Mouse (Mus musculus): Measurements from ENCODE around the gene Cd46. TPM values are rescaled to one million over a fixed set of nuclear protein-coding genes. Genes with fewer than 3 reads are reported as not detected.

The Cd46 gene
- total and polyA plus RNA-seq, 3 experiments, result 0.50 to 1.3 TPM; not detected in 1

DNA sequence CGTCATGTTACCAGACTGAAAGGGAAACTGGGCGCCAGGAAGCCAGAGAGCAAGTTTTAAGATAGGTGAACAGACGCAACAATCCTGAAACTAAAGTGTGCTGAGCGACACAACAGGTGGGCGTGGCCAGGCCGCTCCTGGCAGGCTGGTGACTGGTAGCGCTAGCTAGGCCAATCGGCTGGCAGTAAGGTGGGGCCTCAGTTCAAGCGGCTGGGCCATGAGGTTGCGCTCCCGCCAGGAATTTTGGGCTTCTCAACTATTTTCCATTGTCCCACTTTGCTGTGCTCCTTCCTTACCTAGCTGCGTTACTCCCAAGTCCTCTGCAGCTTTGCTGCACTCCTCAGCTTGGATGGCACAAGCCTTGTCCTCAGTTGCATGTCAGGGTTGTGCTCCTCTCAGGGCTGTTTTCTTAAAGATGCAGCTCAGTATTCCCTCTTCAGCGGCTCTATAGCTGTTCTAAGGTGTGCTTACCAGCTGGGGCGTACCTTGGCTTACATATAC, at the start of gene Cd46 (continued):
- TF ChIP-seq CHD1 (IDR thresholded peaks at IDR 0.05; ENCODE audit: low read depth, low read length), result 0 out of 2 replicates have a peak, but pooled peaks have one; percentile 3
- no peak for TF ChIP-seq TAL1 (IDR thresholded peaks at IDR 0.05; ENCODE audit: low read length)
- no peak for TF ChIP-seq SMC3 (IDR thresholded peaks at IDR 0.05; ENCODE audit: low read depth, low read length)

DNA sequence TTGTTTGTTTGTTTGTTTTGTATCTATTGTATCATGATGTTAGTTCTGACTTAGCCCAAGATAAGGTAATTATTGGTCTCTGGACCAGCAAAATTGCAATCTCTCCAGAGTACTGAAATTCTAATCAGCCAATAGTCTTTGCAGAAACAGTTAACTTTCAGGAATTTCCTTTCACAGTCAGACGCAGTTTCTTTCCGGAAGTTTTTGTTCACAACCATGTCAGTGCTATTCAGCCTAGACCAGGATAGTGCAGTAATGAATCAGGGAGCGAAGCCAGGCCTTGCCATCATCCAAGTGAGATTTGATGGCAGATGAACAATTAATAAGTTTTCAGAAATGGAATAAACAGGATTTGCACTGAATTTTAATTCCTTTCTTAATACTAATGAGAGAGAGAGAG, 40.0 kb upstream of the Cd46 start:
- DNase-seq (ENCODE audit: low read depth, low spot score), result peak; percentile 64
- Histone ChIP-seq H3K27ac (ENCODE audit: control insufficient read depth, low read depth, low read length) (peak overlapping the region; percentile 98), H3K27me3 (ENCODE audit: control insufficient read depth in 1 of 2, insufficient read depth in 2 of 2, low read length in 2 of 2) (no peaks in the 10 kb centered on the region), H3K9ac (ENCODE audit: control insufficient read depth, low read depth, low read length, poor library complexity, severe bottlenecking) (peak overlapping the region; percentile 91), H3K79me2 (ENCODE audit: control insufficient read depth, insufficient read depth, low read length, poor library complexity) (peaks cover 13% of the 10 kb centered on the region), H3K9me3 (replicated peaks; ENCODE audit: insufficient read depth, low read length) (no peaks in the 10 kb centered on the region), H3K36me3 (ENCODE audit: control insufficient read depth in 1 of 2, insufficient read depth in 2 of 2, low read length in 2 of 2) (peaks cover 22 to 26% of the 10 kb centered on the region in 2 experiments), H3K4me3 (ENCODE audit: control insufficient read depth in 1 of 2, insufficient read depth in 1 of 2, low read depth in 2 of 2, low read length in 2 of 2) (peak overlapping the region; percentile 66 to 90), H3K4me1 (ENCODE audit: control insufficient read depth in 1 of 2, insufficient read depth in 2 of 2, low read length in 2 of 2) (peaks cover 6% of the 10 kb centered on the region in 2 experiments)
- TF ChIP-seq HCFC1 (IDR thresholded peaks at IDR 0.05; ENCODE audit: low read depth, low read length) (no peak; the same call in 1 of the 2 replicates), POLR2AphosphoS2 (IDR thresholded peaks at IDR 0.05; ENCODE audit: low read length) (no peak), MEF2A (IDR thresholded peaks at IDR 0.05; ENCODE audit: extremely low read depth, insufficient replicate concordance, low read depth, low read length, poor library complexity, severe bottlenecking) (peak; percentile 18; the same call in 1 of the 2 replicates), CHD2 (IDR thresholded peaks at IDR 0.05; ENCODE audit: low read length) (no peak), TBP (IDR thresholded peaks at IDR 0.05; ENCODE audit: low read depth, low read length) (no peak), TAL1 (IDR thresholded peaks at IDR 0.05; ENCODE audit: low read length) (no peak), ZMIZ1 (IDR thresholded peaks at IDR 0.05; ENCODE audit: low read depth, low read length) (no peak), GABPA (IDR thresholded peaks at IDR 0.05; ENCODE audit: low read depth, low read length) (no peak), EP300 (IDR thresholded peaks at IDR 0.05; ENCODE audit: low read depth in 1 of 2, low read length in 2 of 2) (peak in 1 of 2 experiments; percentile 24; a peak in 2 of 4 replicates), ZNF384 (IDR thresholded peaks at IDR 0.05; ENCODE audit: low read depth, low read length) (no peak), POLR2A (IDR thresholded peaks at IDR 0.05; ENCODE audit: control insufficient read depth in 1 of 2, insufficient read depth in 1 of 2, low read depth in 1 of 2, low read length in 2 of 2, poor library complexity in 1 of 2) (no peak), ELF1 (IDR thresholded peaks at IDR 0.05; ENCODE audit: low read depth, low read length) (peak; percentile 53; the same call in 1 of the 2 replicates), E2F4 (IDR thresholded peaks at IDR 0.05; ENCODE audit: borderline replicate concordance, low read depth, low read length) (no peak), USF2 (IDR thresholded peaks at IDR 0.05; ENCODE audit: borderline replicate concordance in 1 of 2, insufficient read depth in 1 of 2, low read depth in 1 of 2, low read length in 2 of 2) (peak in 1 of 2 experiments; percentile 35; a peak in 1 of 4 replicates), CTCF (IDR thresholded peaks at IDR 0.05 in 2 of 3, conservative IDR thresholded peaks at IDR 0.05 in 1 of 3; ENCODE audit: control insufficient read depth in 1 of 3, insufficient read depth in 1 of 3, low read depth in 2 of 3, low read length in 3 of 3, poor library complexity in 1 of 3, severe bottlenecking in 1 of 3) (no peak), GATA1 (IDR thresholded peaks at IDR 0.05; ENCODE audit: low read depth, low read length) (no peak), SIN3A (IDR thresholded peaks at IDR 0.05; ENCODE audit: low read length) (no peak; the same call in 1 of the 2 replicates), MYB (IDR thresholded peaks at IDR 0.05; ENCODE audit: low read depth, low read length) (peak; percentile 33; the same call in 1 of the 2 replicates), MAX (IDR thresholded peaks at IDR 0.05; ENCODE audit: low read length) (peak; percentile 53; the same call in 1 of the 2 replicates), POLR2AphosphoS5 (IDR thresholded peaks at IDR 0.05; ENCODE audit: borderline replicate concordance, low read depth, low read length) (no peak), RAD21 (IDR thresholded peaks at IDR 0.05; ENCODE audit: low read depth, low read length) (no peak), JUND (IDR thresholded peaks at IDR 0.05; ENCODE audit: low read depth, low read length) (no peak), RCOR1 (IDR thresholded peaks at IDR 0.05; ENCODE audit: low read depth, low read length) (peak; percentile 31; the same call in 1 of the 2 replicates), NELFE (IDR thresholded peaks at IDR 0.05; ENCODE audit: low read depth, low read length) (no peak), MAFK (IDR thresholded peaks at IDR 0.05; ENCODE audit: borderline replicate concordance, low read depth, low read length) (no peak), KAT2A (conservative IDR thresholded peaks at IDR 0.05; ENCODE audit: low read depth, low read length) (0 out of 2 replicates have a peak, but pooled peaks have one; percentile 18), ZC3H11A (IDR thresholded peaks at IDR 0.05; ENCODE audit: low read depth, low read length) (0 out of 2 replicates have a peak, but pooled peaks have one; percentile 3), BHLHE40 (IDR thresholded peaks at IDR 0.05; ENCODE audit: borderline replicate concordance, low read depth, low read length) (peak; percentile 24; the same call in 1 of the 2 replicates), TCF12 (IDR thresholded peaks at IDR 0.05; ENCODE audit: low read depth, low read length) (no peak), MAZ (IDR thresholded peaks at IDR 0.05; ENCODE audit: low read depth, low read length) (no peak), CHD1 (IDR thresholded peaks at IDR 0.05; ENCODE audit: low read depth, low read length) (no peak; the same call in 1 of the 2 replicates), MYC (IDR thresholded peaks at IDR 0.05; ENCODE audit: low read depth, low read length) (no peak), NRF1 (IDR thresholded peaks at IDR 0.05; ENCODE audit: insufficient read depth, low read depth, low read length, poor library complexity, severe bottlenecking) (no peak)

Data from MEL (cell line).